Mouse (Mus musculus) lung, adult 2 months (tissue): ENCODE results near the gene Tbc1d17.

Experiments used
- CTCF ChIP-seq: fragments of 200-500 bp; IDR thresholded peaks from 2 replicates; pipeline ENCODE4 v1.5.1; 2011; ENCODE audit warnings: mild to moderate bottlenecking, low read length, control low read depth; ENCODE audit not compliant: insufficient read depth
- POLR2A ChIP-seq: fragments of 200-500 bp; IDR thresholded peaks from 2 replicates; pipeline ENCODE4 v1.6.1; 2011; ENCODE audit warnings: low read depth, mild to moderate bottlenecking, control low read depth, low read length, borderline replicate concordance; ENCODE audit errors: extremely low read depth

GRCm38 (mm10) chr7:44895593-44896434 lies 46.9 kb upstream of the Tbc1d17 start, which contains the start of gene Fuz:
- TF ChIP-seq CTCF: peak; percentile 63
- TF ChIP-seq POLR2A: peak; percentile 66; the same call in 1 of the 2 replicates
